Mouse (Mus musculus) spleen, adult 2 months (tissue): ENCODE measurements at regions not wholly inside any gene's neighbourhood (a gene's known extent, or its start where the extent isn't known, plus 50 kb on each side); places are given as distances from the start of the nearest gene placed in this dataset.

ENCODE experiments used
- CTCF ChIP-seq: fragments of 200-500 bp; IDR thresholded peaks from 2 replicates; pipeline ENCODE4 v1.5.1; 2011; ENCODE audit warnings: mild to moderate bottlenecking, inconsistent platforms; ENCODE audit not compliant: insufficient read depth, insufficient read length, insufficient replicate concordance; ENCODE audit errors: extremely low read depth
- POLR2A ChIP-seq: fragments of 200-500 bp; IDR thresholded peaks from 2 replicates; pipeline ENCODE4 v1.6.1; 2011; ENCODE audit warnings: low read depth, low read length, inconsistent platforms

DNA sequence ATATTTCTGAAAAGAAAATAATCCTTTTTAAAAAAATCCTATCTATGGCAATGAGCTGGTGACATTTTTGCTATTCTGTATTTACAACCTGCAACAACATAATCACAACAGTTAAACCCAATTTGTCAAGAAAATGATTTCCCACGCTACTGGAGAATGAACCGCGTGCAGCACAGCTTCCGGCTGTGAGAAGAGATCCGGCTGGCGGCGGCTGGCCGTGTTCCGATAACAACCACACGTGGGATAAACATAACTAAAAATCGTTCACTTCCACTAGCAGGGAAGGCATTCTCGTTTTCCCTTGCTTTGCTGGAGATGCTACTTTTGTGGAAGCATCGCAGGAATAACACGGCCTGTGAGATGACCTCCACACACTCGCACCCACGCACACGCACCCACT is 224.5 kb upstream of the Hnrnpa3 start:
- TF ChIP-seq CTCF (no peak), POLR2A (no peak)
